8 mouse cellular contexts compared by ENCODE assay signal in the genomic region with DNA sequence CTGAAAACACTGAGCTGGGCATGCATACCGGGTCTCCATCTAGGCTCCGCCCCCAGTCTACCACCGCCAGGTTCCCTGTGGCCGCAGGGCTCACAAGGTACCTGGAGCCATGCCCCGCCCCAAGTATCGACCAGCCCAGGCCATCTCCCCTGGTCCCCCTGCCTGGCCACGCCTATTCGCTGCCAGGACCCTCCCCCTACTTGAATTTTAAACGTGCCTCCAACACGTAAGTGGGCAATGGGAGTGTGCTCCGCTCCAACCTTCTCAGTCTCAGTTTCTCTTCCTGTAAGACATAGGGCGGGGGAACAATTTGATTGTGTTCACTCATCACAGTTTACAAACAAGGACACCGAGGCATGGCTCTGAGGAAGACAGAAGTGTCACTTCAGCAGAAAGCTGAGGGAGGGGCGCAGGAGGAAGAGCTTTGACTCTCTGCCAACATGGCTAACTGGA. TPM values are rescaled to one million over a fixed set of nuclear protein-coding genes. Genes with fewer than 3 reads are reported as not detected.
A peak's percentile ranks its signal among the peaks of the same experiment; 100 is the strongest.
DNase-seq lines count a peak whose midpoint lies in the region; ATAC-seq and TF ChIP-seq lines count a peak whose summit lies in the region.

A gene (minus strand): TSS at position 116 of the 453 bp plus-strand sequence.

- no peaks in the 10 kb centered on the region for H3K9me3 ChIP-seq in neural tube, embryonic 11.5 days (ENCODE audit: control insufficient read depth, low read length)
- no peaks in the 10 kb centered on the region for H3K9me3 ChIP-seq in stomach, postnatal 0 days (ENCODE audit: control insufficient read depth, low read length)

- intact Hi-C loops in heart, postnatal 25 days (cut with DNase I) = no loop called here

- no peak for TF ChIP-seq CTCF in stomach, postnatal 0 days (IDR thresholded peaks at IDR 0.05; ENCODE audit: low read depth)

- peak within 1 kb of the TSS; percentile 95 for H3K9ac ChIP-seq in neural tube, embryonic 11.5 days (ENCODE audit: low read length)
- H3K9ac ChIP-seq in stomach, postnatal 0 days (ENCODE audit: low read length) = peak within 1 kb of the TSS; percentile 79

- H3K27ac ChIP-seq in neural tube, embryonic 11.5 days (ENCODE audit: low read depth, low read length) = peak within 1 kb of the TSS; percentile 96
- H3K27ac ChIP-seq in stomach, postnatal 0 days (replicated peaks) = peak within 1 kb of the TSS; percentile 81

- H3K4me2 ChIP-seq in neural tube, embryonic 11.5 days (ENCODE audit: low read depth) = peak within 1 kb of the TSS; percentile 90
- peak within 1 kb of the TSS; percentile 78 for H3K4me2 ChIP-seq in stomach, postnatal 0 days (replicated peaks; ENCODE audit: low read depth)

- peaks cover 24% of the 10 kb centered on the region for H3K4me1 ChIP-seq in neural tube, embryonic 11.5 days (ENCODE audit: control insufficient read depth, insufficient read depth, low read length)
- peaks cover 8% of the 10 kb centered on the region; the same call in 1 of the 2 replicates for H3K4me1 ChIP-seq in stomach, postnatal 0 days (replicated peaks; ENCODE audit: control insufficient read depth, insufficient read depth)

- H3K36me3 ChIP-seq in neural tube, embryonic 11.5 days (ENCODE audit: control insufficient read depth, insufficient read depth, low read length) = no peaks in the 10 kb centered on the region
- peaks cover 4% of the 10 kb centered on the region; the same call in 1 of the 2 replicates for H3K36me3 ChIP-seq in stomach, postnatal 0 days (ENCODE audit: control insufficient read depth, insufficient read depth, low read length)

- peak within 1 kb of the TSS; percentile 85 for H3K4me3 ChIP-seq in neural tube, embryonic 11.5 days (ENCODE audit: low read depth, low read length)
- peak within 1 kb of the TSS; percentile 70 for H3K4me3 ChIP-seq in stomach, postnatal 0 days (ENCODE audit: low read depth, low read length)

- ATAC-seq in neural tube, embryonic 11.5 days (ENCODE audit: insufficient read depth, low FRiP score, low TSS enrichment) = peak; percentile 18; the same call in 1 of the 2 replicates
- 0 out of 2 replicates have a peak, but pooled peaks have one; percentile 13 for ATAC-seq in erythroblast, adult 5-6 weeks (replicated peaks; ENCODE audit: low FRiP score, poor library complexity, severe bottlenecking)
- ATAC-seq in stomach, postnatal 0 days (ENCODE audit: low FRiP score, low TSS enrichment) = peak; percentile 49

- H3K27me3 ChIP-seq in neural tube, embryonic 11.5 days (ENCODE audit: control insufficient read depth, insufficient read depth, low read length) = no peaks in the 10 kb centered on the region
- H3K27me3 ChIP-seq in stomach, postnatal 0 days (ENCODE audit: control insufficient read depth, insufficient read depth, low read length) = no peaks in the 10 kb centered on the region

- DNase-seq in neural tube, embryonic 11.5 days (ENCODE audit: low spot score) = peak; percentile 47
- DNase-seq in neural tube, embryonic 10.5 days (ENCODE audit: extremely low spot score, low spot score) = no peak
- no peak for DNase-seq in heart, postnatal 25 days (ENCODE audit: low spot score)
- no peak for DNase-seq in layer of hippocampus, postnatal 14 days (ENCODE audit: low spot score in 2 of 2)
- DNase-seq in lung, postnatal 25 days (ENCODE audit: low spot score) = peak; percentile 62
- peak; percentile 48 for DNase-seq in stomach, postnatal 0 days (ENCODE audit: low spot score)
- DNase-seq in adipocyte (ENCODE audit: low spot score) = no peak

- WGBS in neural tube, embryonic 11.5 days = 4% methylated on average over 14 of the region's 14 CpGs
- WGBS in stomach, postnatal 0 days = 3% methylated on average over 14 of the region's 14 CpGs

- TF ChIP-seq EP300 in stomach, postnatal 0 days (optimal IDR thresholded peaks at IDR 0.05) = no peak

RNA-seq across cellular contexts. Expression of the gene that starts here (rescaled TPM):
- polyA plus RNA-seq in neural tube, embryonic 11.5 days (2014; fragmentation: Nextera tagmentation; extraction: Ambion mirVana) = 246 and 268 TPM in 2 replicates
- total RNA-seq in erythroblast, adult 5-6 weeks (2015; ENCODE audit: low replicate concordance) = 1.2 and 5.9 TPM in 2 replicates
- 0.28 and 1.4 TPM in 2 replicates for total RNA-seq in erythroblast, adult 5-6 weeks (2017; ENCODE audit: low replicate concordance)
- 10 to 100 TPM; 46.8 to 47.5 TPM for total RNA-seq in heart, postnatal 25 days (2021)
- total RNA-seq in layer of hippocampus, postnatal 14 days (2021) = 10 to 100 TPM; 25.9 to 30.8 TPM
- 23.3 and 25.2 TPM in 2 replicates for polyA plus RNA-seq in stomach, postnatal 0 days (2015; fragmentation: Nextera tagmentation; extraction: Ambion mirVana)

Comparison
In these comparisons a context has a peak if more than half of its experiments do, and no peak if none do; other contexts are left out.
1. DNase-seq: peak in neural tube, embryonic 11.5 days (single experiment), lung, postnatal 25 days (single experiment) and stomach, postnatal 0 days (single experiment); none in neural tube, embryonic 10.5 days (single experiment), heart, postnatal 25 days (single experiment), layer of hippocampus, postnatal 14 days (0 of 2) and adipocyte (single experiment).
2. Peak in every context shown above with its lines, with median percentiles within 50 percentile points of each other: ATAC-seq.